Mouse (Mus musculus) embryonic fibroblast, embryonic 13.5 days (primary cell): ENCODE data around the gene Tnfaip8l2. TPM values are rescaled to one million over a fixed set of nuclear protein-coding genes. Genes with fewer than 3 reads are reported as not detected.

Source experiments
- H3K27ac ChIP-seq: 2 replicates; pipeline ENCODE4 v1.5.1; 2012; ENCODE audit warnings: low read length, control low read depth, inconsistent platforms; ENCODE audit not compliant: insufficient read depth
- H3K4me1 ChIP-seq: 2 replicates; pipeline ENCODE4 v1.6.1; 2011; ENCODE audit warnings: low read length; ENCODE audit not compliant: control insufficient read depth, insufficient read depth
- H3K4me3 ChIP-seq: 2 replicates; pipeline ENCODE4 v1.5.1; 2011; ENCODE audit warnings: mild to moderate bottlenecking, control low read depth, low read length; ENCODE audit not compliant: insufficient read depth
- CTCF ChIP-seq: IDR thresholded peaks from 2 replicates; pipeline ENCODE4 v1.5.1; 2011; ENCODE audit warnings: mild to moderate bottlenecking, control low read depth, low read length, moderate library complexity, borderline replicate concordance; ENCODE audit not compliant: insufficient read depth
- POLR2A ChIP-seq: IDR thresholded peaks from 2 replicates; pipeline ENCODE4 v1.6.1; 2011; ENCODE audit warnings: low read depth, mild to moderate bottlenecking, control low read depth, low read length, moderate library complexity
- polyA plus RNA-seq: library from polyadenylated mRNA; stranded (reverse); fragments of >200 nt; gene quantifications from 2 replicates; pipeline ENCODE4 v1.2.4, GENCODE M21; 2011; ENCODE audit warnings: low read depth; ENCODE audit not compliant: missing spikeins, insufficient read length

Tnfaip8l2 gene
- polyA plus RNA-seq, 1 experiment, result 0.47 TPM

DNA sequence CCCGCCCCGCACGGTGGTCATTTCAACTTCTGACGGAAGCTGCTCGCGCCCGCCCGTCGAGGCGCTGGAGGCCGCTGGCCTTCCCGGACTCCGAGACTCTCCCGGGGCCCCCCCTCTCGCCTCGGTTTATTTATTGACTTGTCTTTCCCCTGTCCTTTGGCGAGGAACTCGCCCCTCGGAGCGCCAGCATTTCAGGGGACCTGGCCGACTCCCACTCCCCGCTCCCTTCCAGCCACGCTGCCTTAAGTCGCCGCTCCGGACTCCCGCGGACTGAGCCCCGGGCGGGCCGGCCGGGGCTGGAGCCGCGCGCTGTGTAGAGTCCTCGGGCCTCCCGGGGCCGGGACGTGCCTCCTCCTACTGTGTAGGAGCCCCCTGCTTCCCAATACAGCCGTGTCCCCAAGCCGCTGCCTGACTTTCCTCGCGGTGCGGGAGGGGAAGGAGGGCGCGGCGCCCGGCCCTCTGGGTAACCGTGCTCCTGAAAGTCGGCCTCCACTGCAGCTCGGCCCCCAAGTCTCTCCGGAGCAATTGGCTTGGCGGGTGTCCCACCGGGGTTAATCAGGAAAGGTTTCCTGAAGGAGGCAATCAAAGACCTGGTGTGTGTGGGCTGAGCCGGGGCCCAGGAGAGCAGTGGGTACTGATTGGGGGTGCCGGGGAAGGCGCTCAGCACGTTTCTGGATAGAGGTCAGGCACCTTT lies 31.2 kb upstream of the Tnfaip8l2 start:
- Histone ChIP-seq H3K4me1 (peaks cover 6% of the 10 kb centered on the region; the same call in 1 of the 2 replicates), H3K27ac (no peak overlapping the region), H3K4me3 (no peak overlapping the region)
- TF ChIP-seq POLR2A (no peak), CTCF (no peak)

DNA sequence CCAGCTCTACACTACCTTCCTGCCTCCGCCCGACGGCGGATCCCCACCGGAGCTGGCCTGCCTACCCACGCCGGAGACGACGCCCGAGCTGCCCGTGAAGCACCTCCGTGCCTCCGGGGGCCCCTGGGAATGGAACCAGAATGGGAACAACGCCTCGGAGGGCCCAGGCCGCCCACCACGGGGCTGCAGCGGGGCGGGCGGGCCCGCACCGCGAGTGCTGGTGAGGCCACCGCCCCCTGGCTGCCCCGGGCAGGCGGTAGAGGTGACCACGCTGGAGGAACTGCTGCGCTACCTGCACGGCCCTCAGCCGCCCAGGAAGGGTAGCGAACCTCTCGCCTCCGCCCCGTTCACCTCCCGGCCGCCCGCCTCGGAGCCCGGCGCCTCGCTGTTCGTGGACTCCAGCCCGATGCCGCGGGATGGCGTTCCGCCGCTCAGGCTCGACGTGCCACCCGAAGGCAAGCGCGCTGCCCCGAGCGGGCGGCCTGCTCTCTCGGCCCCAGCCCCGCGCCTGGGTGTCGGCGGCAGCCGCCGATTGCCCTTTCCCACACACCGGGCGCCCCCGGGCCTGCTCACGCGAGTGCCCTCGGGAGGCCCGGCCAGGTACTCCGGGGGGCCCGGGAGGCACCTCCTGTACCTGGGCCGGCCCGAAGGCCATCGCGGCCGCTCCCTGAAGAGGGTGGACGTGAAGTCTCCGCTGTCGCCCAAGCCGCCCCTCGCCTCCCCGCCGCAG lies 30.5 kb upstream of the Tnfaip8l2 start:
- TF ChIP-seq CTCF (no peak), POLR2A (no peak)
- Histone ChIP-seq H3K27ac (no peak overlapping the region), H3K4me1 (peaks cover 5% of the 10 kb centered on the region; the same call in 1 of the 2 replicates), H3K4me3 (no peak overlapping the region)

DNA sequence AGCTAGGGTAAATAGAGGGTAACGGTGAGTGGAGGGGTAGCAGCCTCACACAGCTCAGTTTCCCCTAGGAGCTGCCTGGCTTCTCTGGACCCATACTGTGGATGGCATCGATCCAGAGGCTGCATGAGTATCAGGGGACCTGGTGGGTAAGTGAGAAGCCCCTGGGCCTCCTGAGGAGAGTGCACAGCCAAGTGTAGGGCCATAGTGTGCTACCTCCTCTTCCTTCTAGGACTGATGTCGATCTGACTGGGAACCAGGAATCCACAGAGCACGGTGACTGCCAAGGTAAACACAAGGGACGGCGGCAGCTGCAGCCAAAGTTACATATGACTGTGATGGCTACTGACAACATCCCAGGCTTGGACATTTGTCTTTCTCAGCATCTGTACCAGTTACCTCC lies 28.9 kb upstream of the Tnfaip8l2 start:
- TF ChIP-seq CTCF (no peak), POLR2A (no peak)
- Histone ChIP-seq H3K4me3 (no peak overlapping the region), H3K27ac (no peak overlapping the region), H3K4me1 (no peaks in the 10 kb centered on the region)

DNA sequence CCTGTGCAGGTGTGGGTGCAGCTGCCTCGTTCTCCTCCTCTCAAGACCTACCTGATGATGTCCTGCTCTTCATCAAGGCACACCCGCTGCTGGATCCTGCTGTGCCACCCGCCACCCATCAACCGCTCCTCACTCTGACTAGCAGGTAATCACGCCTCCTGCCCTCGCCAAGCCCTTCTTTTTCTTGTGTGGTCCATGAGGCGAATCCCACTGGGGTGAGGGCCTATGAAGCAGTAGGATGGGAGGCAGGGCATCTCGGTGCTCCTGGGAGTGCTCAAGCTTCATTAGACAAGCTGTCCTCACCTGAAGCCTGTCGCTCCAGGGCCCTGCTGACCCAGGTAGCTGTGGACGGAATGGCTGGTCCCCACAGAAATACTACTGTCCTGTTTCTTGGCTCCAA lies 27.8 kb upstream of the Tnfaip8l2 start:
- no peaks in the 10 kb centered on the region for H3K4me1 ChIP-seq
- H3K27ac ChIP-seq, result no peak overlapping the region
- H3K4me3 ChIP-seq, result no peak overlapping the region
- no peak for TF ChIP-seq POLR2A
- no peak for TF ChIP-seq CTCF

DNA sequence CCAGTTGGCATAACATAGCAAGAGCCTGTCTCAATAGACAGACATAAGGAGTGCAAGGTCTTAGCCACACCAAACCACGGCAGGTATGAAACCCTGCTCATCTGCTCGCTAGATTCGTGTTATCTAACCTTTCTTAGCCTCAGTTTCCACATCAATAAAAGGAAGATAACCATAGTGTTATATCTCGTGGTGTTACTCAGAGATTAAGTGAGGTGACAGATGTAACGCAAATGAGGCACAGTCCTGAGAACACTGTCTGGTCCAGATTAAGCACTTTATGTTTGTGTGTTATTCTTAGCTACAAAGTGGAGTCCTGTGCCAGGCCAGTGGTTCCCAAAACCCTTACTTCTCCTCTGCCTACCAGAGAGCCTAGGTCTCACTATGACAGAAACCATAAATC lies 22.7 kb upstream of the Tnfaip8l2 start:
- Histone ChIP-seq H3K4me3 (no peak overlapping the region), H3K4me1 (no peaks in the 10 kb centered on the region), H3K27ac (no peak overlapping the region)
- TF ChIP-seq CTCF (no peak), POLR2A (no peak)

DNA sequence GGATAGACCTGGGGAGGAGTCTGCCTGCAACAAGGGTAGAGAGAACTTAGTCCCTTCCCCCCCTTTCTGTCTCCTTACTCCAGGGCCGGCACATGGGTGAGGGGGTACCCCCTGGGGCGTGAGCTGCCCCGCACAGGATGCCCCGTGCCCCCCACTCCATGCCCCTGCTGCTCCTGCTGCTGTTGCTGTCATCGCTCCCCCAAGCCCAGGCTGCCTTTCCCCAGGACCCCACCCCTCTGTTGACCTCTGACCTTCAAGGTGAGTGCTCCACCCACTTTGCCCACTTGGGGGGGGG lies 22.0 kb upstream of the Tnfaip8l2 start:
- Histone ChIP-seq H3K4me3 (no peak overlapping the region), H3K4me1 (peaks cover 6% of the 10 kb centered on the region), H3K27ac (no peak overlapping the region)
- TF ChIP-seq POLR2A, result no peak
- TF ChIP-seq CTCF, result no peak

DNA sequence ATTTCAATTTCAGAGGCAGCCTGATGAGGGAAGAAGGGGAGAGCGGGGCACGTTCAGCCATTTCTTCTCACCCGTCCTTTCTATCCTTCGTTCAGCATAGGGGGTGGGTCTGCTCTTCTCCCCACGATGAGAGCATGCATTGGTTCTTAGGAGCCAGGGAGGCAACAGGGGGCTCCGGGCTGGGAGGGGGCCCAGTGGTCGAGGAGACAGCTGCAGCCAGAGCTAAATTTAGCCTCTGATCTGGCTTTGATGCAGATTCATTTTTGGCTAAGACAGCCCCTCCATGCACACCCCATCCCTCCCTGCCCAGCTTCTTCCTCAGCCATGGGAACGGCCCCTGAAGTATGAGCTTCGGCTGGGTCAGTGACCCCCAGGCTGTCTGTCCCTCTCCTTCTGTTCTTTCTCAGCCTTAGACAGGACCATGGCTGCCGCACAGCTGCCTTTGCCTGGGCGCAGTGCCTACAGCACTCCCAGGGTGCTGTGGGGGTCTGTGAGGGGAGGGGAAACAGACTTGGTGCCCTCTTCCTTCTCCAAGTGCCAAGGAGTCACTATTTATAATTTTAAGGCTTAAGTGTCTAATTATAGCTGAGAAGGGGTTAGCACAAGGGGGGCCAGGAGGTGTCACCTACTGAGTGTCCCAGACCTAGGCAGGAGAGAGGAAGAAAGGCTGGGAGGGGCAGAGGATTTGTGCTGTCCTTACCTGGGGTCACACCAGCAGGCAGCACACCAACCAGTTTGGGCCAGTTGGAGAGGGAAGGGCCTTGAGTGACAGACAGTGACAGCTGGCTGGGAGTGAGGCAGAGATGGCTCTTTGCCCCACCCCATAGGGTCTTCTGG lies 21.5 kb upstream of the Tnfaip8l2 start:
- Histone ChIP-seq H3K4me1 (peaks cover 6% of the 10 kb centered on the region), H3K27ac (no peak overlapping the region), H3K4me3 (no peak overlapping the region)
- TF ChIP-seq CTCF (no peak), POLR2A (no peak)

DNA sequence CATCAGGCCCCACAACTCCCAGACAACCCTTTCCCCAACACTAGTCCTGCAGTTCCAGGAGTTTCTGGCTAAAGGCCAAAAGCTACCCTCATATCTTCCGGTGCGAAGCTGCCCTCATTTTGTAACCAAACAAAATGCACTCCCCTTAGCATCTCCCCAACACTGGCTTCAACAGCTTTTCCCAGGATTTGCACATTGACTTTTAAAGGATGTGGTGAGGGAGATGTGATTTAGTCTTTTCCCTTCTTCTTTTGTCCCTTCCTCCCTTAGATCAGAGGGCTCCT lies 20.1 kb upstream of the Tnfaip8l2 start:
- peaks cover 6% of the 10 kb centered on the region for H3K4me1 ChIP-seq
- no peak overlapping the region for H3K27ac ChIP-seq
- TF ChIP-seq POLR2A (no peak), CTCF (no peak)
- H3K4me3 ChIP-seq, result no peak overlapping the region

DNA sequence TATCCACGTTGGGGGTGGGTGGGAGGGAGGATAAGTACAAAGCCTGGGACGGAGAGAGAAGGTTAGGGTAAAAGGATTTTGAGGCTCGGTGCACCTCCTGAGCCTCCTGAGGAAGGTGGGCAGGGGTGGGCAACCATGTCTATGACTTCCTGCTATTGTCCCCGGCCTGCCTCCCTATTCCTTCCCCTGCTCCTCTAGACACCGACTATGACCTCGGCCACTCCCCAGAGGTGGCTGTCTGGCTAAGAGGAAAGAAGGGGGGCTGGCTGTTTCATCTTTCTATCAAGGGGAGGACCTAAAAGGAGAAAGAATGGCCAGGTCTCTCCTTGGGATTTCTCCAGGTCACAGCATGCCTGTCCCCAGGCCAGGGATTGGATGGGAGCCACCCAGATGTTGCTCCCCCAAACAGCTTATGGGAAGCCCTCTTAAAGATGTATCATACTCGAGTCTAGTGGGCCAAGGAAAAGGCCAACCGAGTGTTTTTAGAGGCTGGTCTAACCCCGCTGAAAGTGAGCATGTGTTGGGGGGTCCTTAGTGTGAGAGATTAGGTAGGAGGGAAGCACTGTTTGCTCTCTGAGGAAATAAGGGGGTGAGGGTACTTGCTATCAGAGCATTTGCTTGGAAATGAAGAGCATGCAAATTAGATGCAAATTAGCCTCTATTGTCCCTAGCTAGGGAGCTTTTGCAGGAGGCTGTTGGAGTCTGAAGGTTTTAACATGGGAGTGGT lies 19.6 kb upstream of the Tnfaip8l2 start:
- Histone ChIP-seq H3K4me3 (no peak overlapping the region), H3K27ac (no peak overlapping the region), H3K4me1 (peaks cover 6% of the 10 kb centered on the region)
- TF ChIP-seq CTCF (no peak), POLR2A (no peak)

DNA sequence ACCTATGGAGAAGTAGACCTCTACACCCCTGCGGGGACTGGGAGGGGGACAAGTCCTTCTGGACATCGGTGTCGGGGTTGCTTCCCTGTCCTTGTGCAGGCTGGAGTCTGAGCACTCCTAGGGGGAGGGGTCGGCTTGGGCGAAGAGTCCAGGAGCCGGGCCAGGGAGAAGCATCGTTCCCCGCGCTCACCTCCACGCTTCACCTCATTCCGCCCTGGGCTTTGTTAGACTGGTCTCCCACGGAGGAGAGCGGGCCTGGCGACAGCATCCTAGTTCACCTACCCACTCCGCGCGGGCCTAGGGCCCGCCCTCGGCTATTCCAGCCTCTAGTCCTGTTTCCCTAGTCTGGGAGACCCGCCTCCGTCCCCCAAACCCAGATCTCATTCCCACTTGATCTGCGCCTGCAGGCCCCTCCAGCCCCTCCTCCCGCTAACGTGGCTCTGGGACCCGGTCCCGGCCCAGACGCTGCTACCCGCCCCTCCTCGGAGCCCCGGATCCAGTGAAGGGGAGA lies 18.9 kb upstream of the Tnfaip8l2 start:
- Histone ChIP-seq H3K4me1 (peaks cover 6% of the 10 kb centered on the region), H3K4me3 (peak overlapping the region; percentile 70), H3K27ac (no peak overlapping the region)
- TF ChIP-seq POLR2A (no peak), CTCF (no peak)
